Mouse (Mus musculus) heart, embryonic 13.5 days (tissue): ENCODE results near the gene Ankrd33b. TPM values are rescaled to one million over a fixed set of nuclear protein-coding genes. Genes with fewer than 3 reads are reported as not detected.

Source experiments
- ATAC-seq: fragments of 200-750 bp; cut with Nextera tagmentation; 2 replicates; pipeline ENCODE4 v1.8.0; 2017; ENCODE audit warnings: moderate TSS enrichment; ENCODE audit not compliant: insufficient number of reproducible peaks, low FRiP score, low TSS enrichment; ENCODE audit errors: extremely low read depth
- H3K27ac ChIP-seq: fragments of 300-500 bp; sonication (generic); replicated peaks from 2 replicates; pipeline ENCODE4 v1.5.1; 2015; ENCODE audit warnings: moderate library complexity, mild to moderate bottlenecking, inconsistent platforms
- H3K27me3 ChIP-seq: fragments of 300-500 bp; sonication (generic); replicated peaks from 2 replicates; pipeline ENCODE4 v1.6.1; 2015; ENCODE audit warnings: mild to moderate bottlenecking, inconsistent platforms
- H3K36me3 ChIP-seq: fragments of 300-500 bp; sonication (generic); 2 replicates; pipeline ENCODE4 v1.6.1; 2015; ENCODE audit warnings: mild to moderate bottlenecking, inconsistent platforms
- H3K4me1 ChIP-seq: fragments of 300-500 bp; sonication (generic); 2 replicates; pipeline ENCODE4 v1.6.1; 2015; ENCODE audit warnings: inconsistent platforms
- H3K4me2 ChIP-seq: fragments of 300-500 bp; sonication (generic); 2 replicates; pipeline ENCODE4 v1.6.1; 2015; ENCODE audit warnings: inconsistent platforms, mild to moderate bottlenecking, moderate library complexity
- H3K4me3 ChIP-seq: fragments of 300-500 bp; sonication (generic); 2 replicates; pipeline ENCODE4 v1.5.1; 2015; ENCODE audit warnings: moderate library complexity, mild to moderate bottlenecking, inconsistent platforms
- H3K9ac ChIP-seq: fragments of 300-500 bp; sonication (generic); 2 replicates; pipeline ENCODE4 v1.6.1; 2015; ENCODE audit warnings: inconsistent platforms, mild to moderate bottlenecking, moderate library complexity
- H3K9me3 ChIP-seq: fragments of 300-500 bp; sonication (generic); 2 replicates; pipeline ENCODE4 v1.6.1; 2016; ENCODE audit warnings: inconsistent platforms
- WGBS: fragments of 180-500 bp; shearing (Covaris S2); methylation state at CpG from one replicate; pipeline ENCODE4 v1.1.7; 2015; ENCODE audit warnings: mixed read lengths; 5-methylcytosine and 5-hydroxymethylcytosine counted together
- polyA plus RNA-seq: library from polyadenylated mRNA; unstranded; fragments of >200 nt; fragmentation: Nextera tagmentation; extraction: Ambion mirVana; gene quantifications from 2 replicates; pipeline ENCODE4 v1.2.1, GENCODE M21; 2015

The Ankrd33b gene
- polyA plus RNA-seq, 1 experiment from 2014 or later = 2.1 TPM

GRCm38 (mm10) chr15:31337983-31338382, 29.5 kb downstream of the Ankrd33b start:
- Histone ChIP-seq H3K36me3 (no peaks in the 10 kb centered on the region), H3K27ac (no peak overlapping the region), H3K9ac (no peak overlapping the region), H3K4me3 (no peak overlapping the region), H3K4me1 (peaks cover 11% of the 10 kb centered on the region; the same call in 1 of the 2 replicates), H3K4me2 (no peak overlapping the region), H3K27me3 (no peaks in the 10 kb centered on the region), H3K9me3 (no peaks in the 10 kb centered on the region)
- 72% methylated on average over 6 of the region's 6 CpGs for WGBS
- no peak for ATAC-seq

- WGBS = 75% methylated on average over 14 of the region's 14 CpGs
- Histone ChIP-seq H3K4me3 (no peak overlapping the region), H3K4me2 (no peak overlapping the region), H3K36me3 (no peaks in the 10 kb centered on the region), H3K4me1 (peaks cover 4% of the 10 kb centered on the region; the same call in 1 of the 2 replicates), H3K27me3 (no peaks in the 10 kb centered on the region), H3K9me3 (no peaks in the 10 kb centered on the region), H3K27ac (no peak overlapping the region), H3K9ac (no peak overlapping the region)
- ATAC-seq = no peak
These were observed 30.3 kb downstream of the Ankrd33b start for GRCm38 (mm10) chr15:31337192-31337741.

GRCm38 (mm10) chr15:31336685-31337084, 30.8 kb downstream of the Ankrd33b start:
- 64% methylated on average over 4 of the region's 4 CpGs for WGBS
- no peak overlapping the region for H3K4me3 ChIP-seq
- ATAC-seq = no peak

GRCm38 (mm10) chr15:31334829-31335228, 32.7 kb downstream of the Ankrd33b start:
- no peak overlapping the region for H3K27ac ChIP-seq
- WGBS = 85% methylated on average over 5 of the region's 5 CpGs

More at GRCm38 (mm10) chr15:31336685-31337084, 30.8 kb downstream of the Ankrd33b start:
- H3K27me3 ChIP-seq = no peaks in the 10 kb centered on the region
- H3K27ac ChIP-seq = no peak overlapping the region
- H3K4me2 ChIP-seq = no peak overlapping the region
- no peaks in the 10 kb centered on the region for H3K4me1 ChIP-seq
- H3K36me3 ChIP-seq = no peaks in the 10 kb centered on the region
- no peaks in the 10 kb centered on the region for H3K9me3 ChIP-seq
- no peak overlapping the region for H3K9ac ChIP-seq

GRCm38 (mm10) chr15:31332541-31333163, 34.9 kb downstream of the Ankrd33b start:
- Histone ChIP-seq H3K9ac (no peak overlapping the region), H3K27ac (no peak overlapping the region), H3K4me3 (no peak overlapping the region), H3K4me1 (no peaks in the 10 kb centered on the region), H3K9me3 (no peaks in the 10 kb centered on the region), H3K36me3 (no peaks in the 10 kb centered on the region), H3K27me3 (no peaks in the 10 kb centered on the region), H3K4me2 (no peak overlapping the region)
- 76% methylated on average over 7 of the region's 7 CpGs for WGBS
- ATAC-seq = no peak

More at GRCm38 (mm10) chr15:31334829-31335228, 32.7 kb downstream of the Ankrd33b start:
- no peaks in the 10 kb centered on the region for H3K9me3 ChIP-seq
- ATAC-seq = no peak
- no peak overlapping the region for H3K4me3 ChIP-seq
- H3K4me2 ChIP-seq = no peak overlapping the region
- no peak overlapping the region for H3K9ac ChIP-seq
- H3K27me3 ChIP-seq = no peaks in the 10 kb centered on the region
- H3K4me1 ChIP-seq = no peaks in the 10 kb centered on the region
- no peaks in the 10 kb centered on the region for H3K36me3 ChIP-seq

GRCm38 (mm10) chr15:31331742-31332141, 35.8 kb downstream of the Ankrd33b start:
- Histone ChIP-seq H3K9me3 (no peaks in the 10 kb centered on the region), H3K27ac (no peak overlapping the region), H3K27me3 (no peaks in the 10 kb centered on the region), H3K4me1 (no peaks in the 10 kb centered on the region), H3K4me2 (no peak overlapping the region), H3K9ac (no peak overlapping the region), H3K36me3 (no peaks in the 10 kb centered on the region), H3K4me3 (no peak overlapping the region)
- no peak for ATAC-seq
- 73% methylated on average over 4 of the region's 4 CpGs for WGBS

- no peaks in the 10 kb centered on the region for H3K36me3 ChIP-seq
- H3K27me3 ChIP-seq = no peaks in the 10 kb centered on the region
- H3K9ac ChIP-seq = no peak overlapping the region
- ATAC-seq = no peak
- no peaks in the 10 kb centered on the region for H3K9me3 ChIP-seq
- H3K4me3 ChIP-seq = no peak overlapping the region
- no peak overlapping the region for H3K4me2 ChIP-seq
- H3K27ac ChIP-seq = no peak overlapping the region
- 78% methylated on average over 9 of the region's 9 CpGs for WGBS
- peaks cover 9% of the 10 kb centered on the region for H3K4me1 ChIP-seq
These were observed 39.4 kb downstream of the Ankrd33b start for GRCm38 (mm10) chr15:31328082-31328614.

GRCm38 (mm10) chr15:31325660-31326354, 41.7 kb downstream of the Ankrd33b start:
- no peak for ATAC-seq
- H3K9me3 ChIP-seq = no peaks in the 10 kb centered on the region
- WGBS = 87% methylated on average over 12 of the region's 12 CpGs
- peaks cover 9% of the 10 kb centered on the region for H3K4me1 ChIP-seq
- no peak overlapping the region for H3K9ac ChIP-seq
- no peak overlapping the region for H3K27ac ChIP-seq
- no peak overlapping the region for H3K4me3 ChIP-seq
- no peak overlapping the region for H3K4me2 ChIP-seq
- no peaks in the 10 kb centered on the region for H3K27me3 ChIP-seq
- H3K36me3 ChIP-seq = no peaks in the 10 kb centered on the region

- 63% methylated on average over 13 of the region's 13 CpGs for WGBS
- Histone ChIP-seq H3K4me1 (peaks cover 9% of the 10 kb centered on the region), H3K4me3 (no peak overlapping the region), H3K27ac (no peak overlapping the region), H3K36me3 (no peaks in the 10 kb centered on the region), H3K27me3 (no peaks in the 10 kb centered on the region), H3K4me2 (no peak overlapping the region), H3K9ac (0 out of 2 replicates have a peak overlapping the region, but pooled peaks have one; percentile 1), H3K9me3 (no peaks in the 10 kb centered on the region)
- ATAC-seq = no peak
These were observed 43.0 kb downstream of the Ankrd33b start for GRCm38 (mm10) chr15:31324551-31324950.

GRCm38 (mm10) chr15:31323684-31324083, 43.8 kb downstream of the Ankrd33b start:
- ATAC-seq = no peak
- Histone ChIP-seq H3K27ac (no peak overlapping the region), H3K9me3 (no peaks in the 10 kb centered on the region), H3K4me1 (peaks cover 9% of the 10 kb centered on the region), H3K4me3 (no peak overlapping the region), H3K27me3 (no peaks in the 10 kb centered on the region), H3K4me2 (no peak overlapping the region), H3K36me3 (no peaks in the 10 kb centered on the region), H3K9ac (no peak overlapping the region)
- 73% methylated on average over 4 of the region's 4 CpGs for WGBS

GRCm38 (mm10) chr15:31320598-31321377, 46.7 kb downstream of the Ankrd33b start:
- Histone ChIP-seq H3K4me2 (no peak overlapping the region), H3K9me3 (no peaks in the 10 kb centered on the region), H3K36me3 (no peaks in the 10 kb centered on the region), H3K27ac (no peak overlapping the region), H3K27me3 (no peaks in the 10 kb centered on the region), H3K4me3 (no peak overlapping the region), H3K9ac (no peak overlapping the region), H3K4me1 (peaks cover 9% of the 10 kb centered on the region)
- 69% methylated on average over 12 of the region's 12 CpGs for WGBS
- ATAC-seq = no peak
